Mouse (Mus musculus) forebrain, embryonic 10.5 days (tissue): ENCODE data around the gene AC124108.1. TPM values are rescaled to one million over a fixed set of nuclear protein-coding genes. Genes with fewer than 3 reads are reported as not detected.
A peak's percentile ranks its signal among the peaks of the same experiment; 100 is the strongest.

ENCODE experiments used
- DNase-seq: peaks from one replicate; pipeline ENCODE4 v3.0.0-alpha.2; 2017; ENCODE audit warnings: low spot score; ENCODE audit errors: extremely low spot score
- H3K27ac ChIP-seq: fragments of 300-500 bp; sonication (generic); 2 replicates; pipeline ENCODE4 v1.5.1; 2016; ENCODE audit warnings: mild to moderate bottlenecking
- H3K27me3 ChIP-seq: fragments of 300-500 bp; sonication (generic); 2 replicates; pipeline ENCODE4 v1.6.1; 2016; ENCODE audit warnings: mild to moderate bottlenecking; ENCODE audit not compliant: poor library complexity, severe bottlenecking
- H3K36me3 ChIP-seq: fragments of 300-500 bp; sonication (generic); replicated peaks from 2 replicates; pipeline ENCODE4 v1.6.1; 2016; ENCODE audit warnings: mild to moderate bottlenecking, moderate library complexity
- H3K4me1 ChIP-seq: fragments of 300-500 bp; sonication (generic); 2 replicates; pipeline ENCODE4 v1.6.1; 2016
- H3K4me3 ChIP-seq: fragments of 300-500 bp; sonication (generic); 2 replicates; pipeline ENCODE4 v1.5.1; 2016; ENCODE audit warnings: mild to moderate bottlenecking, moderate library complexity
- H3K9me3 ChIP-seq: fragments of 300-500 bp; sonication (generic); 2 replicates; pipeline ENCODE4 v1.6.1; 2016; ENCODE audit warnings: mild to moderate bottlenecking, moderate library complexity
- WGBS: fragments of 180-500 bp; shearing (Covaris S2); methylation state at CpG from one replicate; pipeline ENCODE4 v1.1.7; 2016; 5-methylcytosine and 5-hydroxymethylcytosine counted together
- polyA plus RNA-seq: library from polyadenylated mRNA; unstranded; fragments of >200 nt; fragmentation: Nextera tagmentation; extraction: Ambion mirVana; gene quantifications from 2 replicates; pipeline ENCODE4 v1.2.1, GENCODE M21; 2016

The AC124108.1 gene
- 1.8 and 3.3 TPM in 2 replicates for polyA plus RNA-seq

DNA sequence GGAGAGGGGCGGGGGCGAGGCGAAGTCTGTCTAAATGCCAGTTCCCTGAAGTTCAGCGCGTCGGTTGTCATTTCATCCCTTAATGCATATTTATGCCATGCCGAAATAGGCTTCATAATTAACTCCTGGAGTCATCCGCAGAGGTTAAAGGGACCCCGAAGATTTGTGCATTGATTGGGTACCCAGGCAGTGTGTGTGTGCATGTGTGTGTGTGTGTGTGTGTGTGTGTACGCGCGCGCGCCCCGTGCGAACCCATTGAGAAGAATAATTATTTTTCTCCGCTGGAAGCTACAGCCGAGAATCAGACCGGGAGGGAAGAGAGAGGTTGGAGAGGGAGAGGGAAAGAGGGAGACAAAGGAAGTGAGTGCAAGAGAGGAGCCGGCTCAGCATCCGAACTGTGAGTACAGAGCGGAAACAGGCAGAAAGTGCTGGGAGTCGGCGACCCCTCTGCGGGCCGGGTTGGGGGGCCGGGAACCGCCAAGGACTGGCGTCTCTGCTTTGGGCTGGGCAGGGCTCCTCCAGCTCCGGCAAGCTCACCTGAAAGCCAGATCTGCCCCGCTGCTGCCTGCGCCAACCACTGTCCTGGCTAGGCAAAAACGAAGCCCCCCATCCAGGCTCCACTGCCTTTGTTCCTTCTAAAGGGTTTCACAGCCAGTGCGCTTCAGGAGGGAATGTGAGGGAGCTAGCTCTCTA lies at the start of gene AC124108.1, which contains the start of gene Lemd1:
TSS of gene AC124108.1 (plus strand) at position 365 of the 693 bp plus-strand sequence.
TSS of gene Lemd1 (plus strand) at position 339 of the 693 bp plus-strand sequence.
- no peaks in the 10 kb centered on the region for H3K9me3 ChIP-seq
- peaks cover 90% of the 10 kb centered on the region for H3K4me1 ChIP-seq
- WGBS: under 1% methylated on average over 34 of the region's 34 CpGs
- peak within 1 kb of the TSS; percentile 93 for H3K4me3 ChIP-seq
- H3K27ac ChIP-seq: peak within 1 kb of the TSS; percentile 100
- H3K27me3 ChIP-seq: peaks cover 98% of the 10 kb centered on the region
- H3K36me3 ChIP-seq: peaks cover 9% of the 10 kb centered on the region
- DNase-seq: peak; percentile 59

DNA sequence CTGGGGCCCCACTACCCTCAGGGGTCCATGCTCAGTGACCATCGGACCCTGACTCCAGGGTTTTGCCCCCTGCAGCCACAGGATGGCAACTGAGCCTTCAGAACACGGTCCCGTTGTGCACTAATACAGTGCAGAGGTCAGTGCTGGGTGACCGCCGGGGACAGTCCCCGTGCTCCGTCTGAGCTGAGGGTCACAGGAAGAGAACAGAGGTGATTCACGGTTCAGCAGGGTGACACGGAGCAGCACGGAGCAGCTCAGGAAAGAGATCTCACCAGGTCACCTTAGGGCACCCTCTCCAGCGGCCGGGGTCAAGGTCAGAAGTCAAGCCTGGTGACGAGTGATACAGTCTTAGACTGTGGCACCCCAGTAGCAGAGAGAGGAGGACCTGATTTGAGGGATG lies 49.5 kb upstream of the AC124108.1 start:
- Histone ChIP-seq H3K27me3 (peaks cover 45% of the 10 kb centered on the region), H3K4me1 (peaks cover 63% of the 10 kb centered on the region)
- WGBS: 68% methylated on average over 13 of the region's 13 CpGs

GRCm38 (mm10) chr1:132143079-132143478 lies 48.2 kb upstream of the AC124108.1 start:
- H3K27ac ChIP-seq: no peak overlapping the region
- no peak overlapping the region for H3K4me3 ChIP-seq
- peaks cover 32% of the 10 kb centered on the region for H3K27me3 ChIP-seq
- no peaks in the 10 kb centered on the region for H3K9me3 ChIP-seq
- no peaks in the 10 kb centered on the region for H3K36me3 ChIP-seq
- DNase-seq: no peak
- peaks cover 58% of the 10 kb centered on the region for H3K4me1 ChIP-seq
- 88% methylated on average over 5 of the region's 5 CpGs for WGBS

More for the DNA sequence above, 49.5 kb upstream of the AC124108.1 start:
- Histone ChIP-seq H3K27ac (no peak overlapping the region), H3K9me3 (no peaks in the 10 kb centered on the region), H3K4me3 (no peak overlapping the region), H3K36me3 (no peaks in the 10 kb centered on the region)
- no peak for DNase-seq

DNA sequence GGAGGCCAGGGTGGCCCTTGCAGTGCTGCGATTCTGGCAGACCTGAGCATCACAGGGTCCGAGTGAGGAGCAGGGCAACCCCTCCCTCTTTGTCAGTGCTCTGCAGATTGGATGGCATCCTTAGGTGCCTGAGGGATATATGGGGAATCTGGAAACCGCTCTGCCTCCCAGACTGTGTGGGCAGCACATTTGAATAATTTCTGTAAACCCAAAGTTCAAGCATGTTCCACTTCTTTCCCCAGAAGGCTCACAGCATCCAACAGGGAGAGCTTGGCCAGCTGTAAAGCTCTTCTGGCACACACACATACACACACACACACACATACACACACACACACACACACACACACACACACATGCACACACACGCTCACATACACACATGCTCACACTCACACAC lies 47.5 kb upstream of the AC124108.1 start:
- Histone ChIP-seq H3K4me3 (no peak overlapping the region), H3K9me3 (no peaks in the 10 kb centered on the region), H3K36me3 (no peaks in the 10 kb centered on the region), H3K27me3 (peaks cover 25% of the 10 kb centered on the region), H3K27ac (0 out of 2 replicates have a peak overlapping the region, but pooled peaks have one; percentile 20), H3K4me1 (peaks cover 52% of the 10 kb centered on the region)
- 70% methylated on average over 4 of the region's 4 CpGs for WGBS
- no peak for DNase-seq

GRCm38 (mm10) chr1:132144223-132144622 lies 47.0 kb upstream of the AC124108.1 start:
- DNase-seq: peak; percentile 45
- WGBS: 32% methylated on average over 2 of the region's 2 CpGs

DNA sequence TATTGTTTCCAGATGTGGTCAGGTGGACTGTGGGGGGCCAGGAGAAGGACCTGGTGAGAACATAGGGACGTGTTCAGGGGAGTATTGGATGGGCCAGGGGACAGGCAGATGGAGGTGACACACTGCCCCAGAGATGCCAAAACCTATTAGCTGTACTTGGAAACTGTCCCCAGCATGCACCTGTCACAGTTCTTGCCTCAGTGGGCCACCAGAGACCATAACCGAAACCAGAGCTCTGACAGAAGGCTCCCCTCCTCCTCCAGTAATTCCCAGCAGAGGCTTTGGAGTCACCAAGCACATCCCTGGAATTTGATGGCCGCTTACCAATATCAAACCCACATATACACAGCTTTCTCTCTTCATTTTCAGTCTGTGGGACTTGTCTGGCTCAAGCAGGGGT lies 46.4 kb upstream of the AC124108.1 start:
- Histone ChIP-seq H3K9me3 (no peaks in the 10 kb centered on the region), H3K4me3 (no peak overlapping the region), H3K27ac (no peak overlapping the region), H3K4me1 (peaks cover 41% of the 10 kb centered on the region), H3K36me3 (no peaks in the 10 kb centered on the region), H3K27me3 (peaks cover 14% of the 10 kb centered on the region)
- WGBS: 80% methylated on average over 3 of the region's 3 CpGs
- DNase-seq: no peak

More at GRCm38 (mm10) chr1:132144223-132144622, 47.0 kb upstream of the AC124108.1 start:
- Histone ChIP-seq H3K9me3 (no peaks in the 10 kb centered on the region), H3K36me3 (no peaks in the 10 kb centered on the region), H3K4me3 (no peak overlapping the region), H3K4me1 (peaks cover 47% of the 10 kb centered on the region), H3K27ac (no peak overlapping the region), H3K27me3 (peaks cover 20% of the 10 kb centered on the region)

DNA sequence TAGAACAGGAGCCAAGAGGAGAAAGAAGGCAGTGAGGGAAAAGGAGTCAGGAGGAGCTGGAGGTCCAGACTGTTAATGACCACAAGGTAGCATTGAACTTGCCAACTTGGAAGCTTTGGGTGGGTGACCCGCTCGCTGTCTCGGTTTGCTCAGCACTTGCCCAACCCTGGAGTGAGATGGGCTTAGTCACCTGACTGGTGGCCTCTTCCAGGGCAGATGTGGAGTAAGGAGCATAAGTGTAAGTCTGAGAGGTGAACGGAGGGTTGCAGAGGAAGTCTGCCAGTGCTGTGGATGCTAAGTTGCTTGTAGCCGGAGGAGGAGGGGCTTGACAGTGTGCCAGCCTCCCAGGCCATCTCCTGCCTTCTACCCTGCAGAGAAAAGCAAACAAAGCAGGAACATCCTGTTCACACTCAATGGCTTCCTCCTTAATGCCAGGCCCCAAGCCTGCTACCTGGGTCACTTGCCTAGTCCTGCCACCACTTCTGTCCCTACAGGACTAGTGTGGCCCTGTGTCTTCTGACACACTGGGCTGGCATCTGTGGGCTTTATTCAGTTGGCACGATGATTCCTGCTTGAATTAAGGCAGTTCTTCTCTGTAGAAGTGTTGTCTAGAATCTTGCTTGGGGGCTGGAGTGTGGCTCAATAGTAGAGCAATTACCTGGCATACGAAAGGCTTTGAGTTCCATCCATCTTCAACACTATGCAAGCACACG lies 45.1 kb upstream of the AC124108.1 start:
- peaks cover 1% of the 10 kb centered on the region for H3K27me3 ChIP-seq
- H3K36me3 ChIP-seq: no peaks in the 10 kb centered on the region
- H3K9me3 ChIP-seq: no peaks in the 10 kb centered on the region
- H3K4me1 ChIP-seq: peaks cover 32% of the 10 kb centered on the region
- no peak overlapping the region for H3K4me3 ChIP-seq
- DNase-seq: no peak
- H3K27ac ChIP-seq: no peak overlapping the region
- WGBS: 91% methylated on average over 8 of the region's 8 CpGs

- H3K36me3 ChIP-seq: no peaks in the 10 kb centered on the region
- no peak overlapping the region for H3K4me3 ChIP-seq
- no peak overlapping the region for H3K27ac ChIP-seq
- H3K9me3 ChIP-seq: no peaks in the 10 kb centered on the region
- 68% methylated on average over 2 of the region's 2 CpGs for WGBS
- no peak for DNase-seq
- H3K27me3 ChIP-seq: peaks cover 26% of the 10 kb centered on the region
- peaks cover 23% of the 10 kb centered on the region for H3K4me1 ChIP-seq
Measured at GRCm38 (mm10) chr1:132149410-132149809, 41.8 kb upstream of the AC124108.1 start.

- Histone ChIP-seq H3K4me1 (peaks cover 17% of the 10 kb centered on the region), H3K9me3 (no peaks in the 10 kb centered on the region), H3K27ac (no peak overlapping the region), H3K4me3 (no peak overlapping the region), H3K36me3 (no peaks in the 10 kb centered on the region), H3K27me3 (peaks cover 26% of the 10 kb centered on the region)
- WGBS: 42% methylated on average over 1 of the region's 1 CpGs
- no peak for DNase-seq
Measured at GRCm38 (mm10) chr1:132150171-132150570, 41.1 kb upstream of the AC124108.1 start.

- no peak overlapping the region for H3K4me3 ChIP-seq
- peaks cover 26% of the 10 kb centered on the region for H3K27me3 ChIP-seq
- no peaks in the 10 kb centered on the region for H3K36me3 ChIP-seq
- H3K27ac ChIP-seq: no peak overlapping the region
- no peaks in the 10 kb centered on the region for H3K9me3 ChIP-seq
- H3K4me1 ChIP-seq: peaks cover 21% of the 10 kb centered on the region
- DNase-seq: no peak
- 70% methylated on average over 15 of the region's 15 CpGs for WGBS
Measured at GRCm38 (mm10) chr1:132150817-132151601, 40.2 kb upstream of the AC124108.1 start.

DNA sequence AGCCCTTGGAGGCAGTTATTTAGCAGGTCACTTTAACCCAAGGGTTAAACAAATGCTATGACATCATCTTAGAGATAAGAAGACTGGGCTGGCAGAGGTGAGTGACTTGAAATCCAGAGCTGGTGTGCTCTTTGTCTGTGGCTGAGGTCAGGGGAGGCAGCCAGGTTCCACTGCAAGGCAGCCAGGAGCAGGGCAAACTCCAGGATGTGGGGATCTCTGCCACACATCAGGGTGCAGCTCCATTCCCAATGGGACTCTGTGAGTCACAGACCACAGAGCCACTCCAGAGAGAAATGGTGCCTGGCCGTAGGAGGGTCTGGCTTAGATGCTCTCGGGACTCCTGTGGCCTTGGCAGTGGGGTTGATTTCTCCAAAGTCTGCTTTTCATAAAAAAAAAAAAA lies 39.3 kb upstream of the AC124108.1 start:
- no peak for DNase-seq
- Histone ChIP-seq H3K9me3 (no peaks in the 10 kb centered on the region), H3K27me3 (peaks cover 26% of the 10 kb centered on the region), H3K4me3 (no peak overlapping the region), H3K36me3 (no peaks in the 10 kb centered on the region), H3K27ac (no peak overlapping the region), H3K4me1 (peaks cover 21% of the 10 kb centered on the region)
- WGBS: 74% methylated on average over 2 of the region's 2 CpGs

GRCm38 (mm10) chr1:132153086-132153690 lies 38.1 kb upstream of the AC124108.1 start:
- 26% methylated on average over 15 of the region's 15 CpGs for WGBS
- Histone ChIP-seq H3K9me3 (no peaks in the 10 kb centered on the region), H3K4me1 (peaks cover 31% of the 10 kb centered on the region), H3K27me3 (peaks cover 32% of the 10 kb centered on the region), H3K36me3 (no peaks in the 10 kb centered on the region), H3K4me3 (no peak overlapping the region), H3K27ac (no peak overlapping the region)
- no peak for DNase-seq
